Mouse (Mus musculus) lung, adult 2 months (tissue): ENCODE results near the gene Slc22a8. TPM values are rescaled to one million over a fixed set of nuclear protein-coding genes. Genes with fewer than 3 reads are reported as not detected.

Experiments used
- DNase-seq: peaks from one replicate; pipeline ENCODE4 v3.0.0; 2022
- H3K4me1 ChIP-seq: fragments of 200-500 bp; 2 replicates; pipeline ENCODE4 v1.6.1; 2011; ENCODE audit warnings: low read length; ENCODE audit not compliant: control insufficient read depth, insufficient read depth
- H3K4me3 ChIP-seq: fragments of 200-500 bp; replicated peaks from 2 replicates; pipeline ENCODE3; 2011; ENCODE audit warnings: low read depth, mild to moderate bottlenecking, control low read depth, low read length; ENCODE audit errors: extremely low read depth
- CTCF ChIP-seq: fragments of 200-500 bp; IDR thresholded peaks from 2 replicates; pipeline ENCODE4 v1.5.1; 2011; ENCODE audit warnings: mild to moderate bottlenecking, low read length, control low read depth; ENCODE audit not compliant: insufficient read depth
- POLR2A ChIP-seq: fragments of 200-500 bp; IDR thresholded peaks from 2 replicates; pipeline ENCODE4 v1.6.1; 2011; ENCODE audit warnings: low read depth, mild to moderate bottlenecking, control low read depth, low read length, borderline replicate concordance; ENCODE audit errors: extremely low read depth
- WGBS: fragments of 180-500 bp; shearing (Covaris S2); methylation state at CpG from one replicate; pipeline ENCODE4 v1.1.7; 2018; 5-methylcytosine and 5-hydroxymethylcytosine counted together
- polyA plus RNA-seq: library from polyadenylated mRNA; depleted of rRNA; stranded (reverse); fragments of >200 nt; gene quantifications from 2 replicates; pipeline ENCODE4 v1.2.3, GENCODE M21; 2012

Gene Slc22a8
- polyA plus RNA-seq, 1 experiment, result not detected

GRCm38 (mm10) chr19:8572485-8572884 lies 18.6 kb upstream of the Slc22a8 start:
- TF ChIP-seq CTCF, result no peak
- TF ChIP-seq POLR2A, result no peak
- WGBS, result 44% methylated on average over 3 of the region's 3 CpGs
- no peak for DNase-seq
- no peaks in the 10 kb centered on the region; the same call in 1 of the 2 replicates for H3K4me1 ChIP-seq
- no peak overlapping the region for H3K4me3 ChIP-seq

DNA sequence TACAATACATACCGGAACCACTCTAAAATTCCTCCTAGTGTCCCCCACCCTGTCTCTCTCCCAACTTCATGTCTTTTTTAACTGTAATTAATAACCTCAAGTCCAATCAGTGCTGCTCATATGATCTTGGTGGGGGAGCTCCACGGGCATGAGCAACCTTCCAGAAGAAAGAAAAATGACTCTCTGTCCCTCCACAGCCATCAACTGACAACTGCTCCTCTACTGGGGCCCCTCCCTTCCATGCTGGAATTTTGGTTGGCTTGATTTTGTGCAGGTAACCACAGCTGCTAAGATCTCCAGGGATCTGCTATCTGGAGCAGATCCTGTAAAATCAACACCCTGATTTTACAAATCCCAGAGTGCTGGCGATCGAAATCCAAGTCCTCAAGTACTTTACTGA lies 13.6 kb upstream of the Slc22a8 start:
- 82% methylated on average over 4 of the region's 4 CpGs for WGBS
- Histone ChIP-seq H3K4me3 (no peak overlapping the region), H3K4me1 (peaks cover 3% of the 10 kb centered on the region; the same call in 1 of the 2 replicates)
- no peak for DNase-seq
- TF ChIP-seq CTCF (no peak), POLR2A (no peak)

DNA sequence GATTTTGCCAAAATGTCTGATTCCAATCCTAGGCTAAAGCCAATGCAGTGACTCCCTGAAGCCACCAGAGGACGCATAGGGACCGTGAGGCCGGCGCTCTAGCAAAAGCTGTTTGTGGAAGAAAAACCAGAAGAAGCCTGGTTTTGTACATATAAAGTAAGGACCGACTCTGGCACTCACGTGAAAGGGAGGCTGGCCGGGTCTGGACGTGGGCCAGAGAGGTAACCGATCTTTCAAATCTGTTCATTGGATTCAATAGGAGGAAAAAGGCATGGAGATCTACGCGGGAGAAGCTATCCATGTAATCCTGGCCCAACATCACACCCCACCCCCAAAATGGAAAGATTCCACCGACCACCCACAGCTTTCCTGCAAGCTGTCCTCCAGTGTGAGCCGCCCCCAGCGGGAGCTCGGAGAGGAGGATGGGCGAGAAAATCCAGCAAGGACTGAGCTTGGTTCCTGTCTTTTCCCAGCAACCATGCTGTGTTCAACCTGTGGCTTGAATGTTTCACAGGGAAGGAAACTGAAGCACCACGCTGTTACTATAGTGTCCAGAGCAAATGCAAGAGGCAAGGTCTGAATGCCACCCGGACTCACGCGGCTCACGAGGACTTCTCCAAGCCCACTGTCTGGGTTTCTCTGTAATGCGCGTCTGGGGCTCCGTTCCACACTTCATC lies 12.6 kb upstream of the Slc22a8 start:
- Histone ChIP-seq H3K4me1 (peaks cover 3% of the 10 kb centered on the region; the same call in 1 of the 2 replicates), H3K4me3 (no peak overlapping the region)
- DNase-seq, result peak; percentile 24
- no peak for TF ChIP-seq POLR2A
- TF ChIP-seq CTCF, result peak; percentile 97
- WGBS, result 8% methylated on average over 24 of the region's 24 CpGs

GRCm38 (mm10) chr19:8578970-8579342 lies 12.1 kb upstream of the Slc22a8 start:
- TF ChIP-seq CTCF, result no peak
- no peak for TF ChIP-seq POLR2A
- DNase-seq, result no peak
- H3K4me1 ChIP-seq, result peaks cover 3% of the 10 kb centered on the region; the same call in 1 of the 2 replicates
- 45% methylated on average over 2 of the region's 2 CpGs for WGBS
- no peak overlapping the region for H3K4me3 ChIP-seq

- no peak for DNase-seq
- WGBS, result 48% methylated on average over 3 of the region's 3 CpGs
- no peaks in the 10 kb centered on the region for H3K4me1 ChIP-seq
- H3K4me3 ChIP-seq, result no peak overlapping the region
- TF ChIP-seq CTCF (no peak), POLR2A (no peak)
Measured at GRCm38 (mm10) chr19:8585298-8585697, 5.8 kb upstream of the Slc22a8 start.

GRCm38 (mm10) chr19:8585899-8586298 lies 5.2 kb upstream of the Slc22a8 start:
- H3K4me1 ChIP-seq, result no peaks in the 10 kb centered on the region
- WGBS, result 82% methylated on average over 2 of the region's 2 CpGs
- no peak for TF ChIP-seq CTCF
- TF ChIP-seq POLR2A, result no peak
- no peak for DNase-seq
- H3K4me3 ChIP-seq, result no peak overlapping the region

DNA sequence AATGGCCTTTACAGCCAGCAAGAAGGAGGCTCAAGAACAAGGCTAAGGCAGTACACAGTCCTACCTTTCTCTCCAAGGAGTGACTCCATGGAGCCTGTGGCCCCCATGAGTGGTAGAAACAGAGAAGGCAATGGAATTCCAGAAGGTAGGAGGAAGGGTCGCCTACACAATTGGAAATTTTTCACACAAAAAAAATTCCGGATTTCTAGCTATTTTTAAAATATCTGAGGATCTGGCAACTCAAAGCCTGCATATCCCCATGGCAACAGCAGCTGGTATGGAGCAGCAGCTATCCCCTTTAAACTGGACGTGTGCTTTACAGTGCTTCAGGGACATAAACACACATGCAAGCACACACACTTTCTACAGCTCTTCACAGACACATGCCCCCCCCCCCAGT lies 4.7 kb upstream of the Slc22a8 start:
- TF ChIP-seq POLR2A, result no peak
- no peak for TF ChIP-seq CTCF
- Histone ChIP-seq H3K4me3 (no peak overlapping the region), H3K4me1 (no peaks in the 10 kb centered on the region)
- 48% methylated on average over 3 of the region's 3 CpGs for WGBS
- DNase-seq, result no peak

- Histone ChIP-seq H3K4me3 (no peak overlapping the region), H3K4me1 (no peaks in the 10 kb centered on the region)
- DNase-seq, result no peak
- no peak for TF ChIP-seq POLR2A
- no peak for TF ChIP-seq CTCF
- WGBS, result 62% methylated on average over 1 of the region's 1 CpGs
Measured at GRCm38 (mm10) chr19:8587315-8587714, 3.7 kb upstream of the Slc22a8 start.

DNA sequence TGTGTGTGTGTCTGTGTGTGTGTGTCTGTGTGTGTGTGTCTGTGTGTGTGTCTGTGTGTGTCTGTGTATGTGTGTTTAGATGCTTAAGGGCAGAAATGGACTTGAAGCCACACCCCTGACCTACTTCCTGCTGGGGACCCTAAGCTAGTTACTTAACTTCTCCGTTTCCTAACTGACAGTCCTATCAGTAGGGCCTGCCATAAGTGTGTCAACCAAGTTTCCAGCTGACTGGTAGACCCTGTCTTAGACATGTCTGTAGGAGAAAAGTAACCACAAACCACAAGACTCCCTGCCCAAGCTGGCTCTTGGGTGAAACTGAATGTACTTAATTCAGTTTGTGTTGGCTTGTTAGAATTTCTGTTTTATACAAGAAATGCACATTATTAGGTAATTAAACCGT lies 1.1 kb downstream of the Slc22a8 start:
- DNase-seq, result no peak
- TF ChIP-seq POLR2A (no peak), CTCF (no peak)
- Histone ChIP-seq H3K4me1 (no peaks in the 10 kb centered on the region), H3K4me3 (no peak overlapping the region)
- WGBS, result 53% methylated on average over 2 of the region's 2 CpGs

- DNase-seq, result no peak
- no peak for TF ChIP-seq POLR2A
- TF ChIP-seq CTCF, result no peak
- 68% methylated on average over 6 of the region's 6 CpGs for WGBS
- Histone ChIP-seq H3K4me1 (no peaks in the 10 kb centered on the region), H3K4me3 (no peak overlapping the region)
Measured at GRCm38 (mm10) chr19:8592873-8593408, 1.9 kb downstream of the Slc22a8 start.
